Comparison of ENCODE assay signal across 27 mouse cellular contexts in genomic region chr5:33955868-33956267, GRCm38 (mm10). TPM values are rescaled to one million over a fixed set of nuclear protein-coding genes. Genes with fewer than 3 reads are reported as not detected.
DNase-seq lines count a peak whose midpoint lies in the region; ATAC-seq and TF ChIP-seq lines count a peak whose summit lies in the region.
"Had no signal": no experiment of that assay in that cellular context is flagged by ENCODE, and none has a peak within 500 bp of the region (broad histone marks: within the 10 kb centered on the region; RNA-seq: fewer than 3 reads in every experiment).

No protein-coding gene starts in this region.

- TF ChIP-seq POLR2A in myocyte (IDR thresholded peaks at IDR 0.05; ENCODE audit: insufficient read length, low read depth): no peak

- H3K9me3 ChIP-seq in kidney, embryonic 16.5 days (ENCODE audit: low read length): peaks cover 23% of the 10 kb centered on the region
- H3K9me3 ChIP-seq: forebrain, embryonic 15.5 days had no signal

- H3K4me3 ChIP-seq in kidney, embryonic 16.5 days (ENCODE audit: low read length): no peak overlapping the region
- no peak overlapping the region for H3K4me3 ChIP-seq in myocyte
- no peak overlapping the region for H3K4me3 ChIP-seq in left cerebral cortex, adult 2 months
- H3K4me3 ChIP-seq: embryonic facial prominence, embryonic 12.5 days; forebrain, embryonic 15.5 days; heart, embryonic 12.5 days; hindbrain, embryonic 10.5 days; limb, embryonic 10.5 days; neural tube, embryonic 12.5 days had no signal

- no peaks in the 10 kb centered on the region for H3K27me3 ChIP-seq in kidney, embryonic 16.5 days (ENCODE audit: insufficient read depth, low read length)
- H3K27me3 ChIP-seq in myocyte (ENCODE audit: control insufficient read depth, insufficient read depth, insufficient read length): no peaks in the 10 kb centered on the region
- H3K27me3 ChIP-seq: embryonic facial prominence, embryonic 12.5 days; forebrain, embryonic 15.5 days; heart, embryonic 12.5 days; neural tube, embryonic 12.5 days had no signal

- no peak for TF ChIP-seq CTCF in left cerebral cortex, adult 2 months (IDR thresholded peaks at IDR 0.05)

- H3K36me3 ChIP-seq in kidney, embryonic 16.5 days (ENCODE audit: insufficient read depth, low read length): no peaks in the 10 kb centered on the region
- no peaks in the 10 kb centered on the region for H3K36me3 ChIP-seq in myocyte (ENCODE audit: control insufficient read depth, insufficient read depth)
- H3K36me3 ChIP-seq: embryonic facial prominence, embryonic 12.5 days; forebrain, embryonic 15.5 days; heart, embryonic 12.5 days; hindbrain, embryonic 10.5 days; limb, embryonic 10.5 days; neural tube, embryonic 12.5 days had no signal

- WGBS in kidney, embryonic 16.5 days: 55% methylated on average over 4 of the region's 4 CpGs

- no peak overlapping the region for H3K4me2 ChIP-seq in kidney, embryonic 16.5 days (replicated peaks; ENCODE audit: low read depth, low read length)
- peak overlapping the region; percentile 25 for H3K4me2 ChIP-seq in myocyte (ENCODE audit: low read depth)
- H3K4me2 ChIP-seq: embryonic facial prominence, embryonic 12.5 days; forebrain, embryonic 15.5 days; heart, embryonic 12.5 days; neural tube, embryonic 12.5 days had no signal

- no peak overlapping the region for H3ac ChIP-seq in myocyte (ENCODE audit: control insufficient read depth, insufficient read length)

- 0 out of 2 replicates have a peak, but pooled peaks have one; percentile 39 for ATAC-seq in kidney, embryonic 16.5 days (ENCODE audit: low FRiP score, low TSS enrichment)
- no peak for ATAC-seq in inflammation-experienced regulatory T-cells, adult 6 months
- ATAC-seq: CD4-positive, CD25-positive, alpha-beta regulatory T cell, adult 4 months; forebrain, embryonic 15.5 days; hindbrain, postnatal 0 days; intestine, postnatal 0 days; liver, postnatal 0 days had no signal

- H3K27ac ChIP-seq in kidney, embryonic 16.5 days (ENCODE audit: low read length): no peak overlapping the region
- H3K27ac ChIP-seq in left cerebral cortex, adult 2 months: no peak overlapping the region
- H3K27ac ChIP-seq: embryonic facial prominence, embryonic 12.5 days; forebrain, embryonic 15.5 days; hindbrain, embryonic 10.5 days; hindbrain, postnatal 0 days; limb, embryonic 10.5 days; neural tube, embryonic 12.5 days; stomach, postnatal 0 days had no signal

- H3K79me2 ChIP-seq in myocyte (ENCODE audit: control insufficient read depth, insufficient read depth): no peaks in the 10 kb centered on the region

- H3K9ac ChIP-seq in kidney, embryonic 16.5 days (replicated peaks; ENCODE audit: low read length): no peak overlapping the region
- H3K9ac ChIP-seq: embryonic facial prominence, embryonic 12.5 days; forebrain, embryonic 15.5 days; heart, embryonic 12.5 days; liver, postnatal 0 days; neural tube, embryonic 12.5 days had no signal

- no peak for DNase-seq in kidney, adult 8-10 months
- peak; percentile 87 for DNase-seq in NIH3T3 (ENCODE audit: low read depth)
- peak; percentile 48 to 66 for DNase-seq in adrenal gland, postnatal 36 days
- no peak for DNase-seq in left cerebral cortex, adult 2 months (ENCODE audit: extremely low spot score in 1 of 2, low spot score in 2 of 2)
- DNase-seq: cerebellum, adult 8-10 months; cerebellum, postnatal 36 days; gastrocnemius, postnatal 14 days; heart, adult 11 months; heart, postnatal 10 days; kidney, postnatal 10 days; liver, postnatal 0 days; lung, postnatal 10 days; midbrain, embryonic 14.5 days; right cerebral cortex, postnatal 14 days had no signal

- intact Hi-C loops in left cerebral cortex, adult 2 months (cut with DNase I): loop anchor here (10.0 kb wide), 1 partner anchor 281 kb away; no protein-coding TSS in a partner anchor

- no peaks in the 10 kb centered on the region for H3K4me1 ChIP-seq in kidney, embryonic 16.5 days (ENCODE audit: insufficient read depth, low read length)
- H3K4me1 ChIP-seq: embryonic facial prominence, embryonic 12.5 days; forebrain, embryonic 15.5 days; heart, embryonic 12.5 days; hindbrain, embryonic 10.5 days; limb, embryonic 10.5 days; neural tube, embryonic 12.5 days had no signal

TF ChIP-seq in myocyte, 11 proteins besides CTCF, POLR2A, EP300 and RAD21:
- no peak for TF ChIP-seq CEBPB (IDR thresholded peaks at IDR 0.05; ENCODE audit: insufficient read depth, poor library complexity, severe bottlenecking)
- no peak for TF ChIP-seq E2F4 (IDR thresholded peaks at IDR 0.05; ENCODE audit: insufficient read depth)
- no peak for TF ChIP-seq MYOG (IDR thresholded peaks at IDR 0.05; ENCODE audit: control insufficient read depth in 1 of 3, insufficient read depth in 1 of 3, insufficient read length in 2 of 3, low read depth in 2 of 3)
- TF ChIP-seq REST (IDR thresholded peaks at IDR 0.05; ENCODE audit: insufficient read depth, insufficient read length): no peak
- TF ChIP-seq MYOD1 (IDR thresholded peaks at IDR 0.05; ENCODE audit: control insufficient read depth in 1 of 3, insufficient read length in 2 of 3, low read depth in 2 of 3): no peak
- TF ChIP-seq SRF (IDR thresholded peaks at IDR 0.05; ENCODE audit: control insufficient read depth, insufficient read length, low read depth): no peak
- no peak for TF ChIP-seq TCF12 (IDR thresholded peaks at IDR 0.05; ENCODE audit: insufficient read depth, poor library complexity, severe bottlenecking)
- no peak for TF ChIP-seq TCF3 (IDR thresholded peaks at IDR 0.05; ENCODE audit: insufficient read length, low read depth)
- TF ChIP-seq USF1 (IDR thresholded peaks at IDR 0.05; ENCODE audit: low read depth): no peak
- TF ChIP-seq MAX (IDR thresholded peaks at IDR 0.05; ENCODE audit: low read depth): no peak
- TF ChIP-seq POLR2AphosphoS2 (IDR thresholded peaks at IDR 0.05; ENCODE audit: insufficient read length, low read depth): no peak

RNA-seq across cellular contexts. Expression of gene Nelfa, which starts 19.7 kb away (rescaled TPM):
- 64.1 and 70.2 TPM in 2 replicates for polyA plus RNA-seq in kidney, embryonic 16.5 days (2015; fragmentation: Nextera tagmentation; extraction: Ambion mirVana)
- total RNA-seq in adrenal gland, postnatal 36 days (2021): 10 to 100 TPM; 18.3 to 21.5 TPM
- 17.1 TPM for polyA plus RNA-seq in myocyte (2012; fragmentation: generic; extraction: Trizol)
- polyA plus RNA-seq in inflammation-experienced regulatory T-cells, adult 6 months (2017; shearing (Covaris generic)): 10 to 100 TPM; 38.6 to 41.2 (median 40.0) TPM
- 10 to 100 TPM; 20.9 to 23.4 TPM for total RNA-seq in left cerebral cortex, adult 2 months (2021)

RNA-seq across cellular contexts. Expression of gene Gm1673, which starts 27.4 kb away (rescaled TPM):
- polyA plus RNA-seq in kidney, embryonic 16.5 days (2015; fragmentation: Nextera tagmentation; extraction: Ambion mirVana): 91.1 and 91.5 TPM in 2 replicates
- 10 to 100 TPM; 15.3 to 33.8 TPM for total RNA-seq in adrenal gland, postnatal 36 days (2021)
- 1.9 TPM for polyA plus RNA-seq in myocyte (2012; fragmentation: generic; extraction: Trizol)
- polyA plus RNA-seq in inflammation-experienced regulatory T-cells, adult 6 months (2017; shearing (Covaris generic)): 1 to 10 TPM in 1 of 3 experiments, not detected in 2; 1.5 TPM
- 10 to 100 TPM; 77.4 to 86.2 TPM for total RNA-seq in left cerebral cortex, adult 2 months (2021)
- polyA plus RNA-seq: CD4-positive, CD25-positive, alpha-beta regulatory T cell, adult 4 months had no signal

RNA-seq across cellular contexts. Expression of gene Nat8l, which starts 39.9 kb away (rescaled TPM):
- polyA plus RNA-seq in kidney, embryonic 16.5 days (2015; fragmentation: Nextera tagmentation; extraction: Ambion mirVana): 0.35 and 0.42 TPM in 2 replicates
- 10 to 100 TPM; 18.3 to 18.8 TPM for total RNA-seq in adrenal gland, postnatal 36 days (2021)
- polyA plus RNA-seq in myocyte (2012; fragmentation: generic; extraction: Trizol): 0.01 TPM
- not detected for polyA plus RNA-seq in inflammation-experienced regulatory T-cells, adult 6 months (2017; shearing (Covaris generic))
- total RNA-seq in left cerebral cortex, adult 2 months (2021): 100 to 1,000 TPM; 215 to 217 TPM
- polyA plus RNA-seq: CD4-positive, CD25-positive, alpha-beta regulatory T cell, adult 4 months had no signal

Comparison
In these comparisons a context has a peak if more than half of its experiments do, and no peak if none do; other contexts are left out.
1. DNase-seq: peak in NIH3T3 (single experiment) and adrenal gland, postnatal 36 days (2 of 2); none in kidney, adult 8-10 months (0 of 2) and left cerebral cortex, adult 2 months (0 of 2).
2. RNA of gene Gm1673, which starts 27.4 kb away (polyA plus RNA-seq): 91.1 to 91.5 TPM in kidney, embryonic 16.5 days; 1.9 TPM in myocyte (single experiment) and 1.5 TPM in inflammation-experienced regulatory T-cells, adult 6 months; every median in the first group is over 10 times any median in the second.